8 mouse cellular contexts compared by ENCODE assay signal in the genomic region with DNA sequence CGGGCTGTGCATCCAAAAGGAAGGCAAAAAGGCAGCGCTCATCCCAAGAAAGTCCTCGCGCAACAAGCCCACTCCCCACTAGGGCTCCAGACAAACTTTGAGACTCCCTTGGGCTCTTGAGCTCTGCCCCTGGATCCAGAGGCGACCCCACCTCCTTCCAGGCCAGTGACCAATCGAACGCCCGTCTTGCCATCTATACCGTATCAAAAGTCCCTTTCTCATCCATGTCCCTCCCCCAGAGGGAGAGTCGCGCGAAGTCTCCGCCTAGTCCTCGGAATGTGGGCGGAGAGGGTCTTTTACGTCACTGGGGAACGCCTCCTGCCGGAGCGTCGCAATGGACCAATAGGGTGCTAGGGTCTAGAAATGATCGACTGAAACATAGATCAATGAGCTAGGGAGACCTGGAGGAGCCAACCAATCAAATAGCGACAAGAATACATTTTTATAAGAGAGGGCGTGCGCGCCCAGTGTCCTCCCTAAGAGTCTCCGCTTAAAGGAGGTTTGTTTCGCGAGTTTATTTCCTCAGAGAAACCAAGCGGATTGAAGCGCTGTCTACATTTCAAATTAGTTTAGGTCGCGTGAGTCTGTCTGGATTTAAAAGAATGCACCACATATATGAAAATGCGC. TPM values are rescaled to one million over a fixed set of nuclear protein-coding genes. Genes with fewer than 3 reads are reported as not detected.
DNase-seq lines count a peak whose midpoint lies in the region; ATAC-seq lines count a peak whose summit lies in the region.

TSS of gene Creb3l2 (minus strand) at position 106 of the 627 bp plus-strand sequence.

- H3K27me3 ChIP-seq in heart, embryonic 12.5 days (replicated peaks): no peaks in the 10 kb centered on the region
- no peaks in the 10 kb centered on the region for H3K27me3 ChIP-seq in kidney, embryonic 16.5 days (ENCODE audit: insufficient read depth, low read length)

- DNase-seq in CD4-positive, CD25-positive, alpha-beta regulatory T cell, adult 2 months (ENCODE audit: low read depth, low spot score): peak; percentile 99
- peak; percentile 93 for DNase-seq in c-Kit-negative CD71-positive TER-119-positive erythroid progenitor cells, embryonic 14.5 days (ENCODE audit: low read depth, low spot score)
- peak; percentile 96 for DNase-seq in fat pad, adult 2 months (ENCODE audit: extremely low read depth, low read depth, low spot score)
- peak; percentile 96 for DNase-seq in liver
- DNase-seq in monocyte, adult 2 months (ENCODE audit: low read depth in 1 of 2, low spot score in 2 of 2): peak; percentile 93 to 97
- DNase-seq in spleen, postnatal 14 days (ENCODE audit: low spot score in 2 of 2): peak; percentile 85 to 93

- peak within 1 kb of the TSS; percentile 95 for H3K9ac ChIP-seq in heart, embryonic 12.5 days
- peak within 1 kb of the TSS; percentile 96 for H3K9ac ChIP-seq in kidney, embryonic 16.5 days (replicated peaks; ENCODE audit: low read length)

- peak; percentile 98 for ATAC-seq in heart, embryonic 12.5 days (ENCODE audit: insufficient number of reproducible peaks, low FRiP score)
- ATAC-seq in kidney, embryonic 16.5 days (ENCODE audit: low FRiP score, low TSS enrichment): peak; percentile 99

- peak within 1 kb of the TSS; percentile 95 for H3K4me3 ChIP-seq in heart, embryonic 12.5 days
- H3K4me3 ChIP-seq in kidney, embryonic 16.5 days (ENCODE audit: low read length): peak within 1 kb of the TSS; percentile 95

- peak within 1 kb of the TSS; percentile 93 for H3K27ac ChIP-seq in heart, embryonic 12.5 days (ENCODE audit: poor library complexity, severe bottlenecking)
- peak within 1 kb of the TSS; percentile 95 for H3K27ac ChIP-seq in kidney, embryonic 16.5 days (ENCODE audit: low read length)

- H3K9me3 ChIP-seq in heart, embryonic 12.5 days (replicated peaks): no peaks in the 10 kb centered on the region
- peaks cover 6% of the 10 kb centered on the region; the same call in 1 of the 2 replicates for H3K9me3 ChIP-seq in kidney, embryonic 16.5 days (ENCODE audit: low read length)

- H3K4me2 ChIP-seq in heart, embryonic 12.5 days: peak within 1 kb of the TSS; percentile 82
- peak within 1 kb of the TSS; percentile 91 for H3K4me2 ChIP-seq in kidney, embryonic 16.5 days (replicated peaks; ENCODE audit: low read depth, low read length)

- H3K36me3 ChIP-seq in heart, embryonic 12.5 days: peaks cover 3% of the 10 kb centered on the region
- no peaks in the 10 kb centered on the region for H3K36me3 ChIP-seq in kidney, embryonic 16.5 days (ENCODE audit: insufficient read depth, low read length)

- peaks cover 32% of the 10 kb centered on the region for H3K4me1 ChIP-seq in heart, embryonic 12.5 days (replicated peaks)
- H3K4me1 ChIP-seq in kidney, embryonic 16.5 days (ENCODE audit: insufficient read depth, low read length): peaks cover 34% of the 10 kb centered on the region

- WGBS in heart, embryonic 12.5 days: under 1% methylated on average over 33 of the region's 33 CpGs
- under 1% methylated on average over 33 of the region's 33 CpGs for WGBS in kidney, embryonic 16.5 days

RNA-seq across cellular contexts. Expression of gene Creb3l2, which starts in this region (rescaled TPM):
- 49.4 and 52.2 TPM in 2 replicates for polyA plus RNA-seq in heart, embryonic 12.5 days (2016; fragmentation: Nextera tagmentation; extraction: Ambion mirVana)
- polyA plus RNA-seq in kidney, embryonic 16.5 days (2015; fragmentation: Nextera tagmentation; extraction: Ambion mirVana): 31.7 and 34.9 TPM in 2 replicates

Comparison
In these comparisons a context has a peak if more than half of its experiments do, and no peak if none do; other contexts are left out.
1. Peak in every context shown above with its lines: DNase-seq, ATAC-seq, H3K4me3 ChIP-seq and H3K27ac ChIP-seq.